Mouse (Mus musculus) embryo, embryonic 10 days (tissue): Measurements from ENCODE around the gene Pck2.
A peak's percentile ranks its signal among the peaks of the same experiment; 100 is the strongest.

Source experiments
- DNase-seq: peaks from one replicate; pipeline ENCODE4 v3.0.0-alpha.2; 2015; ENCODE audit warnings: low spot score

Pck2 gene

DNA sequence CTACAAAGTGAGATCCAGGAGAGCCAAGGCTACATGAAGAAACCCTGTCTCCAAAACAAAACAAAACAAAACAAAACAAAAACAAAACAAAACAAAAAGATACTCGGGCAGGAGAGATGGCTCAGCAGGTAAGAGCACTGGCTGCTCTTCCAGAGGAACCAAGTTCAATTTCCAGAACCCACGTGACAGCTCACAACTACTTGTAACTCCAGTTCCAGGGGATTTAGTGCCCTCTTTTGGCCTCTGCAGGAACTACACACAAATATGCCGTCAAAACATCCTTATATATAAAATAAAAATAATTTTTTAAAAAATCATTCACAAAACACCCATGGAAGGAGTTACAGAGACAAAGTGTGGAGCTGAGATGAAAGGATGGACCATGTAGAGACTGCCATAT, 12.1 kb upstream of the Pck2 start:
- peak; percentile 64 for DNase-seq

- DNase-seq: peak; percentile 61
These were observed 3.8 kb upstream of the Pck2 start for GRCm38 (mm10) chr14:55536116-55536745.

GRCm38 (mm10) chr14:55540787-55541321, 788 bp downstream of the Pck2 start:
- no peak for DNase-seq

DNA sequence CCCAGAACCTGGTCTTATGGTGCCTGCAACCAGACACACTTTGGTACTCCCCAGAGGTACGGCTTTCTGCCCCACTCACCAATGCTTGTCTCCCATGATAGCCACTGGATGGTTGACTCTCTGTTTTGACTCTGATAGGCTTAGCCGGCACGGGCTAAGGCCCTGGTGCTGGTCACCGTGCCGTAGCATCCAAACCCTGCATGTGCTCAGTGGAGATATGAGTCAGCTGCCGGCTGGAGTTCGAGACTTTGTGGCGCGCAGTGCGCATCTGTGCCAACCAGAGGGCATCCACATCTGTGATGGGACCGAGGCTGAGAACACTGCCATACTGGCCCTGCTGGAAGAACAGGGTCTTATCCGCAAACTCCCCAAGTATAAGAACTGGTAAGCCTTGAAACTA, 2.2 kb downstream of the Pck2 start:
- no peak for DNase-seq

GRCm38 (mm10) chr14:55544334-55544733, 4.3 kb downstream of the Pck2 start:
- DNase-seq: no peak

DNA sequence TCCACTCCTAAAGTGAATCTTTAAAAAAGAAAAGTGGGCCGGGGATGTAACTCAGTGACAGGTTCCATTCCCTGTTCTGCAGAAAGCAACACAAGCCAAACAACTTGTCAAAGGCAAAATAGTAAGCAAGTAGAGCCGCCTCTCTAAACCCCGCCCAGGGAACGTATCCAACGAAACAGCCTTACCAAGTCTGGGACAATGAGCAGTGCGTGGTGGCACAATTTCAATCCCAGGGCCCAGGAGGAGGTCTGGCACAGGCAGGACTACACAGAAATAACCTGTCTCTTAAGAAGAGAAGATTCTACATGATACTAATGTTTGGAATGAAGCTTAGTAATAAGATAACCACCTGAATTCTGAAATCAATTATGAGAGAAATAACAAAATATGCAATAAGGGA, 10.1 kb downstream of the Pck2 start:
- no peak for DNase-seq

- no peak for DNase-seq
These were observed 11.3 kb downstream of the Pck2 start for GRCm38 (mm10) chr14:55551347-55551746.

GRCm38 (mm10) chr14:55551794-55552193, 11.7 kb downstream of the Pck2 start:
- no peak for DNase-seq

- no peak for DNase-seq
These were observed 14.6 kb downstream of the Pck2 start for GRCm38 (mm10) chr14:55554635-55555034.

- no peak for DNase-seq
These were observed 15.7 kb downstream of the Pck2 start for GRCm38 (mm10) chr14:55555788-55556187.

DNA sequence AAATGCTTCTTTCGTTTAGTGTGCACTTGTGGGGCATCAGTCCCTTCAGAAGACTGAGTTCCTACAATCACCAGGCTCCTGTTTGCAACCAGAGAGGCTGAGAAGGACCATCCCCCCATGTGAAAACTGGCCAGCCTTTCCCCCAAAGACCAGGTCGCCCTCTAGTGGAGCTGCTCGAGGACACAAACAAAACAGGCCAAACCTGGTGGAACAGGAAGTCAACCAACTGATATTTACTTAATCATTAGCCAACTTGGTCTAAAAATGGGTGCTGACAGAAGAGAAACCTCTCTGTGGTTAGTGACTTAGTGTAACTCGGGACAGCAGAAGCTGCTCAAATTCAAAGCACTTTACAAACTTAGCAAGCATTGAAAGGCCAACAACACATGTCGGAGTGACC, 16.9 kb downstream of the Pck2 start:
- peak; percentile 84 for DNase-seq

DNA sequence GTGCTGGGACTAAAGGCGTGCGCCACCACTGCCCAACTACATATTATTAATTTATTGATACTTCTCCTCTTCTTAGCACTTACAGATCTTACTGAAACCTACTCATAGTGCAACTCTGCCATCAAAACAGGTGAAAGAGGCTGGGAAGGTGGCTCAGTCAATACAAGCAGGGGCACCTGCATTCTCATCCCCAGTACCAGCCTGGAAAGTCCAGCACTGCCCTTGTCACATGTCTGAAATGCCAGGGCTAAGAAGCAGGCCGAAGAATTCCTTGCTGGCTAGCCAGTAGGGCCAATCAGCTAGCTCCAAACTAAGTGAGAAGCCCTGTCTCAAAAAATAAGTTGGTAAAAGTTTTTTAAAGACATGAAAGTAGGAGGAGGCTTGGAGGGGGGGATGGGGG, 17.5 kb downstream of the Pck2 start:
- DNase-seq: no peak

DNA sequence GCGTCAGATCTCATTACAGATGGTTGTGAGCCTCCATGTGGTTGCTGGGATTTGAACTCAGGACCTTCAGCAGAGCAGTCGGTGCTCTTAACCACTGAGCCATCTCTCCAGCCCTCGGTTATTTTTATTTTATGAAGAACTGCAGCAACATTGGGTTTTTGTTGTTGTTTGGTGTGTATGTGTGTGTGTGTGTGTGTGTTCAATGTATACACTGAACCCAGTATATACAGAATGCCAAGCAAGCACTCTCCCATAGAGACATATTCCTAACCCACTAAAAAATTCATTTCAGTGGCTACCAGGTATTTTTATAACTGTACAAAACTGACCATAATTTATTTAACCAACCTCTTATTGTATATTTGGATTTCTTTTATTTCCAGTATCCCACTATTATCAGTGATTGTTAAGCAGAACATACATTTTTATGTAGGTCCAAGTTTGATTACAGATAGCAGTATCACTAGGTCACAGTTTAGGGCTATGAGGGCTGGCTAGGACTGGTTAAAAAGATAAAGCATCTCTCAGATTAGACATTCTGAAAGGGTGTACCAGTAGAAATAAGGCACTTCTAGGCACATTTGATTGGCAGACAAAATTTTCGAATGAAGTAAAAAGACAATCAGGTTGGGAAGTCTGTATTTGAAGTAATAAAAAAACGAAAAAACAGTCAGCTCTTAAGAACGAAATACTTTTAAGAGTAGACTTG, 18.8 kb downstream of the Pck2 start:
- DNase-seq: no peak

DNA sequence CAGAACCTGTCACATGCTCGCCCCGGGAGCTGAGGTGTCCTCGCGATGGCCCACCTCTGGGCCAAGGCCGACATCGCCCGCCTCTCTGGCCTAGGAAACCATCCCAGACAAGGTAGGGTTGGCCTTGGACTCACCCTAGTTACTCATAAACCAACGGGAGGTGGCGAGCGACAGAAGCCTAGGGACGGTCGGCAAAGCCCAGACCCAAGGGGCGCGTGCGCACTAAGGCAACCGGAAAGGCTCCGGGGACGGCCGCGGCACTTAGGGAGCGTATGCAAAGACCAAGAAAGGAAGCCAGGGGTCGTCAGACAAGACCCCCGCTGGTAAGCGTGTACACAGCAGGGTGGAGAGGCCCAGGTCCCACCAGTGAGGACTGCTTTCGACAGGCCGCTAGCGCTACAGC, 19.7 kb downstream of the Pck2 start, which contains the start of gene Dcaf11:
TSS of gene Dcaf11 (plus strand) at position 208 of the 403 bp plus-strand sequence.
- peak; percentile 97 for DNase-seq

DNA sequence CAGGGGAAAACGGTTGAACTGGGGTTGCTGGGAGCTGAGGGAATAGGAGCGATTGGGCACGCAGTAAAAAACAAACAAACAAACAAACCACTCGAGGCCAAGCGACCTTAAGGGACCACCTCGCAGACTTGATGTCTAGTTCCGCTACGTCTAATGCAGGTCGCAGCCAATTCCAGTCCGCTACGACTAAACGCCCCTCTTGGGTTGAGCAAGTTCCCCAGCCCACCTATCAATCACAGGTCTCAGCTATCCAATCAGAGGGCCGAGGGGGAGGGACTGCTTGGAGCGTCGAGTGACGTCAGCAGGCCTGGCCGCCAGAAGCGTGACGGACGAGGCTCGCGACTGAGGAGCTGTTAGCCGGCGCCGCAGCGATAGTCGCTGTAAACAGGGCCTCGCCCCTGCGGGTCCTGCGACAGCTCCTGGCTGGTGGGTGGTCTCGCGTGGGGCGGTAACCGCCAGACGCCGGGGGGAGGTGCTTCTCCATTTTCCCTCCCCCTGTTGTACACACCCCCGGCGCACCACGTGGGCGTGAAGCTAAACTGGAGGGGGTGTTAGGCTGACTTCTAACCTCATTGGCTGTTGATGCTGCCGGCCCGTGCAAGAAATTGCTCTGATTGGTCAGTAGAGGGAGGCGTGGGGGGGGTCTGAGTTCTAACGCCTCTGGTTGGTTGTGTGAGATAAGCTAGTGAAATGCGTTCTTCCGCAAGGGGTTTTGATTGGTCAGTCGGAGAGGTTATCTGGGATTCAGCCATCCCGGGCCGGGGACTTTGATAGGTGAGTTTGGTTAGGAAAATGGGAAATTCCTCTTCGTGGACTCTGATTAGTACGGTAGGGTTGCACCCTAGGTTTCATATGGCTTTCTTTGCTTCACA, 20.4 kb downstream of the Pck2 start, which contains the start of gene A730061H03Rik:
TSS of gene A730061H03Rik (minus strand) at position 205 of the 872 bp plus-strand sequence.
- DNase-seq: peak; percentile 98

GRCm38 (mm10) chr14:55561860-55562259, 21.8 kb downstream of the Pck2 start:
- DNase-seq: no peak

GRCm38 (mm10) chr14:55563249-55563648, 23.2 kb downstream of the Pck2 start:
- no peak for DNase-seq

- DNase-seq: no peak
These were observed 25.7 kb downstream of the Pck2 start for GRCm38 (mm10) chr14:55565748-55566147.

DNA sequence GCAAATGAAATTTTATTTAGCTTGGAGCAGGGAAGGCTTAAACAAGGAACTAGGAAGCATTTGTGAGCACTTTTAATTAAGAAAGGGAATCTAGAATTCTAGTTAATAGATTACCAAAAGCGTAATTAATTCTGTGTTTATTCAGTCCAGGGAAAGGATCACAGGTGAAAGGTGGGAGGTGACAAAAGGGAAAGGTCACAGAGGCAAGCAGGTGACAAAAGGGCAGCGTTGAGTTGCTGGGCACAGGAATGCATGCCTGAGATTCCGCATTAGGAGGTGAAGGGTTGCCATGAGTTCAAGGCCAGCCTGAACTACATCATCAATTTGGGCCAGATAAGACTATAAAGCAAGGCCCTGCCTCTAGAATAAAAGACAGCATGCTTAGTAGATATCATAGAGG, 27.4 kb downstream of the Pck2 start:
- DNase-seq: no peak

- no peak for DNase-seq
These were observed 30.5 kb downstream of the Pck2 start for GRCm38 (mm10) chr14:55570588-55570987.

- no peak for DNase-seq
These were observed 31.7 kb downstream of the Pck2 start for GRCm38 (mm10) chr14:55571760-55572159.

DNA sequence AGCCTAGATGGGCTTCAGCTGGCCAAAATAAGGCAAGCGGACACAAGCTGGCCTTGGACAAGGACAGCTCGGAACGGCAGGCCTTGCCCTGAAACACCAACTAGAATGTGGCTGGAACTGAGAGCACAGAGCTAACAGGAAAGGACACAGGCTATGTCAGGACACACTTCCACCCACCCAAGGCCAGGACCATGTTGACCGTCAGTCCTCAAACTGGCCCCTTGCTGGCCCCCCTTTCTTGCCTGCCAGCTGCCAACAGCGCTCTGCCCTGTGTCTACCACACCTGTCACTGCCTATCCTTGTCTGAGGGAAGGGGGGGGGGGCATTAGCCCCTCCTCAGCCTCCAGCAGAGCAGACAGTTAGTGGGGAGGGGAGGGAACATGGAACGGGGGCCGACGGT, 35.2 kb downstream of the Pck2 start, which contains the start of gene Fitm1:
TSS of gene Fitm1 (plus strand) at position 316 of the 400 bp plus-strand sequence.
- no peak for DNase-seq
